Mouse (Mus musculus) liver, embryonic 14.5 days (tissue): ENCODE results near the gene Xndc1.

ENCODE experiments used
- CTCF ChIP-seq: IDR thresholded peaks from 2 replicates; pipeline ENCODE4 v1.5.1; 2016; ENCODE audit warnings: antibody characterized with exemption, low read depth, control low read depth
- EP300 ChIP-seq: IDR thresholded peaks from 2 replicates; pipeline ENCODE4 v1.6.1; 2016; ENCODE audit warnings: antibody characterized with exemption, low read depth

GRCm38 (mm10) chr7:102066363-102066762 is 1.1 kb downstream of the Xndc1 start:
- no peak for TF ChIP-seq CTCF
- TF ChIP-seq EP300, result no peak
